Mouse (Mus musculus): ENCODE measurements around the gene Pglyrp2.

- TF ChIP-seq POLR2A (IDR thresholded peaks at IDR 0.05; ENCODE audit: low read depth, low read length) (no peak), CTCF (conservative IDR thresholded peaks at IDR 0.05; ENCODE audit: insufficient read depth, insufficient read length, low read depth, low read length) (no peak)
Measured at GRCm38 (mm10) chr17:32437106-32437505, 13.1 kb upstream of the Pglyrp2 start.
